Mouse (Mus musculus) telencephalon, adult 2 months (tissue): ENCODE data around the gene Lrp3.

Source experiments
- DNase-seq: peaks from one replicate; pipeline ENCODE4 v3.0.0-alpha.2; 2011; ENCODE audit warnings: low read depth, low spot score

Lrp3 gene

GRCm38 (mm10) chr7:35189699-35190098, 25.6 kb downstream of the Lrp3 start:
- DNase-seq: no peak

GRCm38 (mm10) chr7:35185889-35186569, 29.3 kb downstream of the Lrp3 start, which contains the start of gene Slc7a10:
TSS of gene Slc7a10 (plus strand) at chr7:35186385.
- DNase-seq: no peak

GRCm38 (mm10) chr7:35184833-35185724, 30.2 kb downstream of the Lrp3 start:
- no peak for DNase-seq

- DNase-seq: no peak
These were observed 38.6 kb downstream of the Lrp3 start for GRCm38 (mm10) chr7:35176412-35177381.

GRCm38 (mm10) chr7:35175533-35175932, 39.8 kb downstream of the Lrp3 start:
- DNase-seq: no peak

- no peak for DNase-seq
These were observed 42.8 kb downstream of the Lrp3 start for GRCm38 (mm10) chr7:35172519-35172918.

GRCm38 (mm10) chr7:35171867-35172382, 43.4 kb downstream of the Lrp3 start:
- DNase-seq: peak; percentile 36

- peak; percentile 38 for DNase-seq
These were observed 46.0 kb downstream of the Lrp3 start for GRCm38 (mm10) chr7:35169341-35169740.

- DNase-seq: no peak
These were observed 47.4 kb downstream of the Lrp3 start for GRCm38 (mm10) chr7:35167925-35168324.

- no peak for DNase-seq
These were observed 48.3 kb downstream of the Lrp3 start for GRCm38 (mm10) chr7:35166988-35167387.

- no peak for DNase-seq
These were observed 51.2 kb downstream of the Lrp3 start for GRCm38 (mm10) chr7:35164131-35164530.

GRCm38 (mm10) chr7:35163600-35163999, 51.7 kb downstream of the Lrp3 start:
- no peak for DNase-seq

GRCm38 (mm10) chr7:35162443-35162842, 52.9 kb downstream of the Lrp3 start:
- no peak for DNase-seq

- DNase-seq: no peak
These were observed 57.8 kb downstream of the Lrp3 start for GRCm38 (mm10) chr7:35157512-35157911.

- no peak for DNase-seq
These were observed 58.5 kb downstream of the Lrp3 start for GRCm38 (mm10) chr7:35156561-35157477.

GRCm38 (mm10) chr7:35154449-35154848, 60.8 kb downstream of the Lrp3 start:
- no peak for DNase-seq

- DNase-seq: no peak
These were observed 64.4 kb downstream of the Lrp3 start for GRCm38 (mm10) chr7:35150860-35151259.
